Comparison of ENCODE assay signal across 13 mouse cellular contexts in genomic region chr11:96323154-96323553, GRCm38 (mm10). TPM values are rescaled to one million over a fixed set of nuclear protein-coding genes. Genes with fewer than 3 reads are reported as not detected.
A peak's percentile ranks its signal among the peaks of the same experiment; 100 is the strongest.
DNase-seq lines count a peak whose midpoint lies in the region; ATAC-seq and TF ChIP-seq lines count a peak whose summit lies in the region.
"Had no signal": no experiment of that assay in that cellular context is flagged by ENCODE, and none has a peak within 500 bp of the region (broad histone marks: within the 10 kb centered on the region; RNA-seq: fewer than 3 reads in every experiment).

Gene Hoxb3, plus strand, starts transcription at chr11:96323326.

- H3K4me1 ChIP-seq in kidney, embryonic 16.5 days (ENCODE audit: insufficient read depth, low read length) = peaks cover 75% of the 10 kb centered on the region
- H3K4me1 ChIP-seq in embryonic facial prominence, embryonic 14.5 days (ENCODE audit: control insufficient read depth, insufficient read depth, low read length) = no peaks in the 10 kb centered on the region
- H3K4me1 ChIP-seq in intestine, postnatal 0 days (replicated peaks; ENCODE audit: control insufficient read depth, insufficient read depth, low read length) = no peaks in the 10 kb centered on the region
- H3K4me1 ChIP-seq: liver, embryonic 13.5 days had no signal

- no peak for TF ChIP-seq CTCF in intestine, postnatal 0 days (IDR thresholded peaks at IDR 0.05; ENCODE audit: low read depth)
- TF ChIP-seq CTCF in layer of hippocampus, adult 2 months (conservative IDR thresholded peaks at IDR 0.05) = no peak

- ATAC-seq in kidney, embryonic 16.5 days (ENCODE audit: low FRiP score, low TSS enrichment) = no peak
- no peak for ATAC-seq in embryonic facial prominence, embryonic 14.5 days (ENCODE audit: low read depth)
- ATAC-seq in intestine, postnatal 0 days = no peak
- ATAC-seq: inflammation-experienced regulatory T-cells, adult 6 months had no signal

- no peaks in the 10 kb centered on the region; the same call in 1 of the 2 replicates for H3K36me3 ChIP-seq in kidney, embryonic 16.5 days (ENCODE audit: insufficient read depth, low read length)
- no peaks in the 10 kb centered on the region for H3K36me3 ChIP-seq in embryonic facial prominence, embryonic 14.5 days (ENCODE audit: control insufficient read depth, insufficient read depth, low read length)
- H3K36me3 ChIP-seq in intestine, postnatal 0 days (ENCODE audit: control insufficient read depth, insufficient read depth) = no peaks in the 10 kb centered on the region
- H3K36me3 ChIP-seq: liver, embryonic 13.5 days; midbrain, embryonic 12.5 days had no signal

- peak within 1 kb of the TSS; percentile 90 for H3K4me2 ChIP-seq in kidney, embryonic 16.5 days (replicated peaks; ENCODE audit: low read depth, low read length)
- peak within 1 kb of the TSS; percentile 15; the same call in 1 of the 2 replicates for H3K4me2 ChIP-seq in embryonic facial prominence, embryonic 14.5 days (ENCODE audit: low read depth, low read length)
- peak within 1 kb of the TSS; percentile 83 for H3K4me2 ChIP-seq in intestine, postnatal 0 days (replicated peaks; ENCODE audit: low read depth)
- H3K4me2 ChIP-seq: liver, embryonic 13.5 days; midbrain, embryonic 12.5 days had no signal

- H3K9ac ChIP-seq in kidney, embryonic 16.5 days (replicated peaks; ENCODE audit: low read length) = peak within 1 kb of the TSS; percentile 90
- no peak within 1 kb of the TSS; the same call in 1 of the 2 replicates for H3K9ac ChIP-seq in embryonic facial prominence, embryonic 14.5 days (ENCODE audit: low read depth, low read length)
- 0 out of 2 replicates have a peak within 1 kb of the TSS, but pooled peaks have one; percentile 13 for H3K9ac ChIP-seq in intestine, postnatal 0 days (ENCODE audit: low read depth, low read length)
- H3K9ac ChIP-seq: liver, embryonic 13.5 days; midbrain, embryonic 12.5 days had no signal

- no peaks in the 10 kb centered on the region for H3K27me3 ChIP-seq in kidney, embryonic 16.5 days (ENCODE audit: insufficient read depth, low read length)
- H3K27me3 ChIP-seq in embryonic facial prominence, embryonic 14.5 days (replicated peaks; ENCODE audit: control insufficient read depth, insufficient read depth, low read length) = peaks cover 100% of the 10 kb centered on the region
- peaks cover 19% of the 10 kb centered on the region for H3K27me3 ChIP-seq in intestine, postnatal 0 days (replicated peaks; ENCODE audit: control insufficient read depth, insufficient read depth, low read length)

- peak within 1 kb of the TSS; percentile 99 for H3K27ac ChIP-seq in kidney, embryonic 16.5 days (ENCODE audit: low read length)
- no peak within 1 kb of the TSS; the same call in 1 of the 2 replicates for H3K27ac ChIP-seq in embryonic facial prominence, embryonic 14.5 days (replicated peaks; ENCODE audit: low read depth, low read length)
- peak within 1 kb of the TSS; percentile 42 for H3K27ac ChIP-seq in intestine, postnatal 0 days (ENCODE audit: low read depth, low read length)
- H3K27ac ChIP-seq in layer of hippocampus, adult 2 months = no peak within 1 kb of the TSS
- H3K27ac ChIP-seq: liver, embryonic 13.5 days; midbrain, embryonic 12.5 days had no signal

- DNase-seq in kidney, postnatal 10 days = no peak
- no peak for DNase-seq in adrenal gland, adult 8-10 months
- no peak for DNase-seq in embryonic facial prominence, embryonic 14.5 days (ENCODE audit: low spot score)
- no peak for DNase-seq in spleen, adult 12 weeks (ENCODE audit: low spot score)
- no peak for DNase-seq in layer of hippocampus, adult 2 months (ENCODE audit: low spot score in 2 of 2)
- no peak for DNase-seq in right cerebral cortex, postnatal 10 days (ENCODE audit: low spot score in 2 of 2)
- DNase-seq: liver, embryonic 13.5 days had no signal

- WGBS in kidney, embryonic 16.5 days = 26% methylated on average over 10 of the region's 10 CpGs
- WGBS in embryonic facial prominence, embryonic 14.5 days = 4% methylated on average over 10 of the region's 10 CpGs
- WGBS in intestine, postnatal 0 days = 51% methylated on average over 10 of the region's 10 CpGs

- H3K4me3 ChIP-seq in kidney, embryonic 16.5 days (ENCODE audit: low read length) = peak within 1 kb of the TSS; percentile 71
- no peak within 1 kb of the TSS for H3K4me3 ChIP-seq in embryonic facial prominence, embryonic 14.5 days (ENCODE audit: low read depth, low read length)
- peak within 1 kb of the TSS; percentile 9; the same call in 1 of the 2 replicates for H3K4me3 ChIP-seq in intestine, postnatal 0 days (ENCODE audit: low read depth, low read length)
- H3K4me3 ChIP-seq in layer of hippocampus, adult 2 months = no peak within 1 kb of the TSS
- H3K4me3 ChIP-seq: liver, embryonic 13.5 days; midbrain, embryonic 12.5 days had no signal

- no peaks in the 10 kb centered on the region for H3K9me3 ChIP-seq in kidney, embryonic 16.5 days (ENCODE audit: low read length)
- no peaks in the 10 kb centered on the region for H3K9me3 ChIP-seq in embryonic facial prominence, embryonic 14.5 days (ENCODE audit: control insufficient read depth, low read length)
- H3K9me3 ChIP-seq in intestine, postnatal 0 days (ENCODE audit: control insufficient read depth) = no peaks in the 10 kb centered on the region
- H3K9me3 ChIP-seq: liver, embryonic 13.5 days; midbrain, embryonic 12.5 days had no signal

RNA-seq across cellular contexts. Expression of gene Hoxb3, which starts in this region (rescaled TPM):
- polyA plus RNA-seq in kidney, embryonic 16.5 days (2015; fragmentation: Nextera tagmentation; extraction: Ambion mirVana) = 3.7 and 4.3 TPM in 2 replicates
- 10 to 100 TPM; 19.4 to 61.4 (median 27.9) TPM for total RNA-seq in adrenal gland, adult 8-10 months (2022)
- polyA plus RNA-seq in embryonic facial prominence, embryonic 14.5 days (2014; fragmentation: Nextera tagmentation; extraction: Ambion mirVana) = 0.81 and 1.1 TPM in 2 replicates
- polyA plus RNA-seq in intestine, postnatal 0 days (2015; fragmentation: Nextera tagmentation; extraction: Ambion mirVana) = 1.1 and 1.3 TPM in 2 replicates
- total RNA-seq in layer of hippocampus, adult 2 months (2021) = not detected
- total RNA-seq: left cerebral cortex, adult 18-20 months had no signal
- polyA plus RNA-seq: cortical plate, adult 2 months; midbrain, embryonic 12.5 days had no signal

Comparison
In these comparisons a context has a peak if more than half of its experiments do, and no peak if none do; other contexts are left out.
1. RNA of gene Hoxb3 (total RNA-seq): 19.4 to 61.4 TPM in adrenal gland, adult 8-10 months; not detected in layer of hippocampus, adult 2 months; every median in the first group is over 10 times any median in the second.
2. H3K27ac ChIP-seq: peak in kidney, embryonic 16.5 days (single experiment) and intestine, postnatal 0 days (single experiment); none in embryonic facial prominence, embryonic 14.5 days (single experiment) and layer of hippocampus, adult 2 months (single experiment).
3. H3K4me2 ChIP-seq: peak in every context shown above with its lines; median percentile 90 in kidney, embryonic 16.5 days; 83 in intestine, postnatal 0 days; 15 in embryonic facial prominence, embryonic 14.5 days.
4. H3K4me3 ChIP-seq: peak in kidney, embryonic 16.5 days (single experiment) and intestine, postnatal 0 days (single experiment); none in embryonic facial prominence, embryonic 14.5 days (single experiment) and layer of hippocampus, adult 2 months (single experiment).